Mouse (Mus musculus) thymus, postnatal 0 days (tissue): ENCODE measurements around the gene Cdkl3. TPM values are rescaled to one million over a fixed set of nuclear protein-coding genes. Genes with fewer than 3 reads are reported as not detected.
"Not testable (repeated sequence)": the region's sequence is repeated elsewhere in the genome, so short reads cannot be mapped to it uniquely, and the experiment has no call there.

Experiments used
- DNase-seq: peaks from one replicate; pipeline ENCODE4 v3.0.0-alpha.2; 2015; ENCODE audit warnings: low spot score
- microRNA-seq: library from miRNA; unstranded; fragments of <30 nt; microRNA quantifications from one replicate; pipeline ENCODE4, GENCODE M21; 2016; ENCODE audit warnings: borderline number of aligned reads
- polyA plus RNA-seq: library from polyadenylated mRNA; unstranded; fragments of >200 nt; fragmentation: Nextera tagmentation; extraction: Ambion mirVana; gene quantifications from 2 replicates; pipeline ENCODE4 v1.2.1, GENCODE M21; 2015

Gene Cdkl3
- polyA plus RNA-seq, 1 experiment from 2014 or later = 12.2 TPM

GRCm38 (mm10) chr11:52115479-52115878 is 111.5 kb downstream of the Cdkl3 start:
- no peak for DNase-seq

GRCm38 (mm10) chr11:52116117-52116516 is 112.1 kb downstream of the Cdkl3 start:
- not testable (repeated sequence) for DNase-seq

DNA sequence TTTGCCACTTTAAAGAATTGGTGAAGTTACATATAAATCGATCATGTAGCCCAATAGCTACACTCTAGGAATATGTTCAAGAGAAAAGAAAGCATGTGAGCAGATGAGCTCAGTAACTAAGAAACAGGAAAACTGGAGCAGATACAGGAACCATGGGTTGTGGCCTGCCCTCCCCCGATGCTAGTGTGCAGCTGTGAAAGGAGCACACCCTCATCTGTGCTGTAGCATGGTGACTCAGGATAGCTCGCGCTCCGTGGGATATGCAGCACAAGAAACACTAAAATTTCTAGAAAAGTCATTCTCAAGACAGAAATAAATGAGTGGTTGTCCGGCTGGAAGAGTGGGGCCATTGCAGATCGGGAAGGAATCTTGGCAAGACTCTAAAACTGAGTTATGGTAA is 113.1 kb downstream of the Cdkl3 start:
- no peak for DNase-seq

GRCm38 (mm10) chr11:52120415-52120814 is 116.4 kb downstream of the Cdkl3 start:
- not testable (repeated sequence) for DNase-seq

DNA sequence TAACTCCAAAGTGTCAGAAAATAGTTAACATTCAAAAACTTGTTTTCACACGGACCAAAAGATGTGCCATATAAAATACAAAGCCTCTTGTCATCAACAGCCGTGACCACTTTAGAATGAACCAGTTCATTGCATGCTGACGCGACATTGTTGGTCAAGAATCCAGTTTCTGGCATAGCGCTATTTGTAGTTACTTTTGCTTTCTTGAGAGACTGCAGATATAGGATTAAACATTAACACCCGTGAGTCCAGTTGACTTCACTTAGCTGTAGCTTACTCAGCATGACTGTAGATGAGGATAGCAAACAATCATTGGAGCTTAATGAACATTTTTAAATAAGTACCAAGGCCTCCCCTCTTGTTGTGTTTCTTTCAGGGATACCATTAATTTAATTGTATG is 118.0 kb downstream of the Cdkl3 start:
- DNase-seq = no peak

GRCm38 (mm10) chr11:52124468-52124867 is 120.4 kb downstream of the Cdkl3 start:
- no peak for DNase-seq

DNA sequence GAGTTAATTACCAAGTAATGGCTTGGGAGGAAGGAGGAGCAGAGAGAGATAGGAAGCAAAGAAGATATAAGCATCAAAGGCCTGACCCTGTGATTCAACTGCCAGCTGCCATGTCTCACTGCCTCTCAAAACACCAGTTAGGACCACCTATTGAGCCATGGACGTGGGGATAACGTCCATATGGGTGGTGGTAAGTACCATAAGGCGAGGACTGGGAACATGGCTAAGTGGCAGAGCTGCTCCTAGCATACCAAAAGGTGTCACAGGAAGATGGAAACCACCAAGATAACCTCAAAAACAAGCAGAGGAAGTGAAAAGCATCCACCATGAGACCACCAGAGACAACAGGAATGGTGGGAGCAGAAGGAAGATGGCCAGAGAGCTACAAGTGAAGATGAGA is 123.1 kb downstream of the Cdkl3 start:
- DNase-seq = no peak

DNA sequence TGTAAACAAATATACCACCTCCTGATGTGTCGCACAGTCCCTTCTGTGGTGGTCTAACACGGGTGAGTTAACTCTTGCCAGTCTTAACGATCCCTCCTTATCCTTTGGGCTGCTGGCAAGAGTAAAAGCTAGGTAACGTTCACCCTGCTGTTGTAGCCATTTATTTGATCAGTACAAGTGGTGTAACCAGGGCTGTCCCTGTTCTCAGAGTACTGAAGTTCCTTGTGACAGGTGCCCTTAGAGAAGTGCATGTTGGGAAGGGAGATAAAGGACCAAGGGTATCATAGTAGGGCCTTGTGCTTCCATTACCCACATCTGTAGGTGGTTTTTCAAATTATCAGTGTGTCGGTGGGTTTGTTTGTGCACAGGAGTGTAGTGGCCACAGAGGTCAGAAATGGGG is 123.7 kb downstream of the Cdkl3 start:
- DNase-seq = no peak

DNA sequence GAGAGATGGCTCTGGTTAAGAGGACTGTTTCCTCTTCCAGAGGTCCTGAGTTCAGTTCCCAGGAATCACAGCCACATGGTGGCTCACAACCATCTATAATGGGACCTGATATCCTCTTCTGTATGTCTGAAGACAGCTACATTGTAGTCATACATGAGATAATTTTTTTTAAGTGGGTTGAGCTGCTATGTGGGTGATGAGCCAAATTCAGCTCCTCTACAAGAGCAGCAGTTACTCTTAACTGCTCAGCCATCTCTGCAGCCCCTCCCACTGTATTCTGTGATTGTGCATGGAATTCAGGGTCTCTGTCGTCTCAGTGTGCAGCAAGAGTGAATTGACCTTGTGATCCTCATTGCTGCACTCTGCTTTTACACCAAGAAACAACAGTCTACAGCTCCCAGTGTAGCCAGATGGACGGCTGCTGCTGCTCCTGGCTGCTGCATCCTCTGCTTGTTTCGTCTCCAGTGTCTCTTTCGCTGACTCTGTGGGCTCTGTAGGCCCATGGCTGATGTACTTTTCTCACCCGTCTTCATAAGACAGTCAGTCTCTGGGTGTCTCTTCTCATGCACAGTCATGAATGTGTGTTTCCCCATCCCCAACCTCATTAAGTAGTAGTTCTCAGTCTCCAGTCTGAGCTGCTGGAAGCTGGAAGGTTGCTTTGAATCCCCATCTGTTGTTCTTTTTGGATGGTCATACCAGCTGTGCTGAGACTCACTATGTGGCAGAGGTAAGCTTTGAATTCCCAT is 124.5 kb downstream of the Cdkl3 start:
- no peak for DNase-seq

DNA sequence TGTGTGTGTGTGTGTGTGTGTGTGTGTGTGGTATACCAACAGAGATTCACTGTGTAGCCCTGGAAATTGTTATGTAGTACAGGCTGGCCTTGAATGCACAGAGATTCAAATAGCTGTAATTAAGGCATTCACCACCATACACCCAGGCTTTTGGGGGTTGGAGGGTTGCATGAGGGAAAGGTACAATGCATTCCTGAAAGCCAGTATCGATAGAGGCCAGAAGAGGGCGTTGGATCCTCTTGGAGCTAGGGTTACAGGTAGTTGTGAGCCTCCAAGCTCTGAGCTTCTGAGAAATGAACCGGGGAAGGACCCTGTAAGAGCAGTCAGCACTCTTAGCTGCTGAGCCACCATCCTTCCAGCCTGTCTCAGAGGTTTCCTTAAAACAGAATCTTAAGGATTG is 125.2 kb downstream of the Cdkl3 start:
- peak; percentile 23 for DNase-seq

DNA sequence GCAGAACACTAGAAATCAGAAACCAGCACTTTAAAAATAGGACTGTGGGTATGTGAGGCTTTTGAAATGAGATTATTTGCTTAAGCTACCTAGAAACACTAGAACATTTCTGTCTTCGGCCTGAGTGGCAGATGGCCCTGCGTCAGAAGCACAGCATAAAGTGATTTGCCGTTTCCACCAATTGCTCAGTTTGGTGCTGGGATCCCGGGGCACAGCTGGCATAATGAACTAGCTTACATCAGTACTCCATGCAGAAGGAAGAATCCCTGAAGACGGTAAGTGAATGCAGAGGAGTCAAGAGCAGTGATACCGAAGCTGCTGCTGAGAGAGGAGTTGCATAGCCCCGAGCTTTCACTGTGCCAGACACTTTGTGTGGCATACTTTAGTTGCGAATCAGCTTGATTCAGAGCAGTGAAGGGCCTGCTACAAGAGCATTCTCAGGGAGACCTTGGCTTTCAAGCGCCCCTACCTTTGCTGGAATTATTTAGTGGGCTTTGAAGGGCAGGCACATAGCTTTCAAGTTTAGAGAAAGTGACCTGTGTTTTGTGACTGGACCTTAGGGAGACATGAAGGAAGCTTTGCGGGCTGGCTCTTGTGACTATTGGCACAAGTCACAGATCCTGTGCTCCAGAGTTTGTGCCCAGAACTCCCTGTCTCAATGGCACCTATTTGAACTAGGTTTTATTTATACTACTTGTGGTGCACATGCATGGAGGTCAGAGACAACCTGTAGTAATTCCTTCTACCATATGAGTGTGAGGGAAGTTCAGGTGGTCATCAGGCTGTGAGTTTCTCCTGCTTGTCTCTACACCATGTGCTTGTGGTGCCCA is 125.8 kb downstream of the Cdkl3 start:
- DNase-seq = no peak

DNA sequence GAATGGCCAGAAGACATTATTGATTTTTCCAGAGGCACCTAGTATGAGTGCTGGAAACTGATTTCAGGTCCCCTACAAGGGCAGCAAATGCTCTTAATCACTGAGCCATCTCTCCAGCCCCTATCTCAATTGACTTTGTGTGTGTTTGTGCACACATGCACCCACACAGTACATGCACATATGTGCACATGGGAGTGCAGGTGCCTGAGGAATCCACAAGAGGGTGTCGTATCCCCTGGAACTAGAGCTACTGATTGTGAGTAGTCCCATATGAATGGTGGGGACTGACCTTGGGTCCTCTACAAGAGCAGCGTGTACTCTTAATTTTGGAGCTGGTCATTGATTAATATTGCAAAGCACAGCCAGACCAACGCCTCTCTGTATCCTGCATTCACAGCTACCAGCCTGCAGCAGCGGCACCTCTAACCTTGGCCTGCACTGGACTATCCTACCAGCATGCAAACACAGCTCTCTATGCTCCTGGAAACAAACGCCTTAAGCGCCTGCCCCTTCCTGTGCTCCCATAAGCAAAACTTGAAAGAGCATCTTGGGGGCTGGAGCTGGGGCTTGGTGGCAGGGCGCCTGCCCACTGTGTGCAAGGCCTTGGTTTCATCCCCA is 126.5 kb downstream of the Cdkl3 start:
- DNase-seq = no peak

Small RNA genes within 50 kb of the gene (microRNA-seq; reads per million reads assigned to microRNA genes)
- gene Gm24157 = not detected
- gene Mir3061 = 20.0 reads per million, percentile 25 among the genes with 10 or more reads in this experiment

Other genes with a start within 250 kb of the Cdkl3 start
- gene Sec24a, start 240.6 kb upstream of the Cdkl3 start, polyA plus RNA-seq = 5.8 and 7.0 TPM in 2 replicates
- gene Sar1b, start 240.5 kb upstream of the Cdkl3 start, polyA plus RNA-seq = 128 and 132 TPM in 2 replicates
- gene Jade2, start 146.6 kb upstream of the Cdkl3 start, polyA plus RNA-seq = 6.8 TPM in 2 replicates
- 177 and 196 TPM in 2 replicates for gene Cdkn2aipnl, start 36.6 kb upstream of the Cdkl3 start, polyA plus RNA-seq
- 287 and 292 TPM in 2 replicates for gene Ube2b, start 3.5 kb upstream of the Cdkl3 start, polyA plus RNA-seq
- 77.4 and 84.3 TPM in 2 replicates for gene Ppp2ca, start 94.5 kb downstream of the Cdkl3 start, polyA plus RNA-seq
- gene Olfr1373, start 141.3 kb downstream of the Cdkl3 start, polyA plus RNA-seq = not detected in 2 replicates
- gene Olfr1371, start 209.8 kb downstream of the Cdkl3 start, polyA plus RNA-seq = not detected in 2 replicates
- 1,041 and 1,103 TPM in 2 replicates for gene Skp1a, start 227.8 kb downstream of the Cdkl3 start, polyA plus RNA-seq